Mouse (Mus musculus): ENCODE data around the gene Magoh. TPM values are rescaled to one million over a fixed set of nuclear protein-coding genes. Genes with fewer than 3 reads are reported as not detected.

Gene Magoh
- polyA plus RNA-seq (2014; fragmentation: Illumina TruSeq; extraction: RNeasy Lipid Tissue Mini Kit (QIAGEN cat#74804); ENCODE audit: low read depth, low replicate concordance) = 119 TPM

GRCm38 (mm10) chr4:107879254-107880050 lies at the start of gene Magoh:
Magoh (plus strand) TSS chr4:107879755.

GRCm38 (mm10) chr4:107889731-107890432 lies 10.3 kb downstream of the Magoh start, which contains the start of gene 0610037L13Rik:
0610037L13Rik (plus strand) TSS chr4:107889813.

GRCm38 (mm10) chr4:107923145-107923802 lies 43.7 kb downstream of the Magoh start, which contains the start of gene Cpt2:
Cpt2 (minus strand) TSS chr4:107923610.

Other genes starting within 250 kb of the Magoh start
- not detected for gene Dmrtb1, start 195.5 kb upstream of the Magoh start, polyA plus RNA-seq (2014; fragmentation: Illumina TruSeq; extraction: RNeasy Lipid Tissue Mini Kit (QIAGEN cat#74804); ENCODE audit: low read depth, low replicate concordance)
- 2.3 TPM for gene Lrp8, start 77.5 kb upstream of the Magoh start, polyA plus RNA-seq (2014; fragmentation: Illumina TruSeq; extraction: RNeasy Lipid Tissue Mini Kit (QIAGEN cat#74804); ENCODE audit: low read depth, low replicate concordance)
- gene 0610037L13Rik, start 10.1 kb downstream of the Magoh start, polyA plus RNA-seq (2014; fragmentation: Illumina TruSeq; extraction: RNeasy Lipid Tissue Mini Kit (QIAGEN cat#74804); ENCODE audit: low read depth, low replicate concordance) = 10.5 TPM
- 227 TPM for gene Cpt2, start 43.9 kb downstream of the Magoh start, polyA plus RNA-seq (2014; fragmentation: Illumina TruSeq; extraction: RNeasy Lipid Tissue Mini Kit (QIAGEN cat#74804); ENCODE audit: low read depth, low replicate concordance)
- gene Slc1a7, start 88.6 kb downstream of the Magoh start, polyA plus RNA-seq (2014; fragmentation: Illumina TruSeq; extraction: RNeasy Lipid Tissue Mini Kit (QIAGEN cat#74804); ENCODE audit: low read depth, low replicate concordance) = not detected
- 1.2 TPM for gene Podn, start 216.7 kb downstream of the Magoh start, polyA plus RNA-seq (2014; fragmentation: Illumina TruSeq; extraction: RNeasy Lipid Tissue Mini Kit (QIAGEN cat#74804); ENCODE audit: low read depth, low replicate concordance)